Mouse (Mus musculus): ENCODE results near the gene Gsk3a.

Gsk3a gene

DNA sequence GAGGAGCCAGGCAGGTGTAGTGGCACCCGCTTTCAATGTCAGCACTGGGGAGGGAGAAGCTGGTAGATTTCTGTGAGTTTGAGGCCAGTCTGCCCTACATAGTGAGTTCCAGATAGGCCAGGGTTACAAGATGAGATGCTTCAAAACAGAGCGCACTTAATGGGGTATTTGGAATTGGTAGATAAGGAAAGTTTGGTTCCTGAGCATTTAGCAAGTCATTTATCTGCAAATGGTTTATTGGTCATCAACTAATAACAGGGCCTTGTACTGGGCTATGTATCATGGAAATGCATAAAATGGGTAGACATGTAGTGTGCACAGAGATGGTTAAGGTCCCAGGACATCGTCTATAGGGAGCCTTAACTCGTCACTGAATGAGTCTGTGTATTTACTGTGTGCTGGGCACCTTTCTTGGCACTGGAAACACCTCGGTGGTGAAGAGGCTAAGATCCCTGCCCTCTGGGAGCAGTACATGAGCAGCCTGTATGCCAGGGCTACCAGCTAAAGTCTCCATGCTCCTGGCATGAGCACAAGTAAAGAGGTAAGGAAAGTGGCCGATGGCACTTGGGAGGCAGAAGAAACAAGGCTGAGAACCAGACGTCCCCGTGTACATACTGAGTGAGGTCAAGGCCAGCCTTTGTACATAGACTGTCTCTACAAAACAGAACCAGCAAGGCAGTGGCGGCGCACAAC, 15.2 kb downstream of the Gsk3a start:
- no peak for DNase-seq (ENCODE audit: low read depth, low spot score)

DNA sequence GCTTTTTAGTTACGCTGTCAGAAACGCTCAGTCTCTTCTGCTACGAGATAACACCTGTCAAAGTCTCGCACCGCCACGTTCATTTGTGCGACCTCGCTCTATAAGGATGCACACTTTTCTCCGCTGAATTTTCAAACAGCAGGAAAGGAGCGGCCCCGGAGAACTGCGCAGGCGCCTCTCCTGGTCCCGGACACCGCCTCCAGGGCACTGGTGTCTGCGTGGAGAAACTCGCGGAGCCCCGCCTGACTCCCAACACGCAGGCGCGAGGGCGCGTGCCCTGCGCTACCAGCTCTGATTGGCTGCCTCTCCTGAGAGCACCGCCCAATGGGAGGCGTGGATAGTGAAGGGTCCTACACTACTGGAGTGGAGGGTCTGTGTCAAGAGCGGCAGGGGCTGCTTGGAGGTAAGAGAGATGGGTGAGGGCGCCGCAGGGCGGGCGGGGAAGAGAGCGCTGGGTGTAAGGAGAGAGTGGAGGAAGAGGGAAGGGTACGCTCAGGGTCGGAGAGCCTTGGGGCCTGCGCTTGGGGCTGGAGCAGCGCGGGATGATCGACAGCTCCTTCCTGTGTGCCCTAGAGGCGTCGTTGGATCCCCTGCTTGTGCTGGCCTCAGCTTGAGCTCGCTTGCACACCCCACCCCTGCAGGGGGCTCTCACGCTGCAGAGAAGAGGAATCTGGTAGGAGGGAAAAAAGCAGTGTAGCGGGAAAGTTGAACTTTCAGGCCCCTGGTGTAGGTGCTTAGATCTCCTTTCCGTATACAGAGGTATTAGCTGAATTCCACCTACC, 16.4 kb downstream of the Gsk3a start, which contains the start of gene Zfp526:
Gene Zfp526 (plus strand): TSS at position 324 of the 782 bp plus-strand sequence.
- peak; percentile 93 for DNase-seq (ENCODE audit: low read depth, low spot score)

GRCm38 (mm10) chr7:25220457-25221101, 17.1 kb downstream of the Gsk3a start, which contains the start of gene Dedd2:
TSS of gene Dedd2 (minus strand) at chr7:25220615.
- DNase-seq (ENCODE audit: low read depth, low spot score): no peak

- peak; percentile 97 for DNase-seq (ENCODE audit: low read depth, low spot score)
Observed at GRCm38 (mm10) chr7:25219756-25220456, 17.7 kb downstream of the Gsk3a start.

- DNase-seq (ENCODE audit: low read depth, low spot score): no peak
Observed at GRCm38 (mm10) chr7:25219416-25219750, 18.3 kb downstream of the Gsk3a start.

DNA sequence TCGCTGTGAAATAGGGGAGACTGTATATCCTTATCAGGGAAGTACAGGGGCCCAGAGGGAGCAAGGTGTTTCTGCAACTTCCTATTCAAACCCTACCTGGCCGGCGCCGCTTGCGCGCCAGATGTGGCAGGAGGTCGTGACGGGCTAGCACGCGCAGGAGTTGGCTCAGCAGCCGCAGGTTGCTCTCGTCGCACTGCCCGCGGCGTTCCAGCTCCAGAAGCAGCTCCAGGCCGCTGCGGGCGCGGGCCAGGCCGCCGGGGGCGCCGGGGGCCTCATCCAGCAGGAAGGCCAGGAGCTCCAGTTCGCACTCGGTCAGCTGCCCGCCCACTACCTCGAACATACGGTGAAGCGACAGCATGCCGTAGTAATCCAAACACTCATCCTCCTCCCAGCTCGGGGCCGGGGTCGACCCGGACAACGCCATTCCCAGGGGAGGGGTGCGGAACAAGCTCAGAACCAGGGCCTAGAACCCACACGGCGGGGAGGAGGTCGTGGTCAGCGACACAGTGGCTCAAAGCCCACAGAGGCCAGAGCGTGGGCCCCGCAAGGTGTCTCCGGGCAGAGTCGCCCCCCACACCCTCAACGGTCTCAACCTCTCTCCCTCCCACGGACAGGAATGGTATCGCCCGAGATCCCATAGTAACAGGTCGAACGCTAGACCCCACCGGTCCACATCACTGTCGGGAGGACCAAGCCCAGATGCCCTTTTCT, 18.8 kb downstream of the Gsk3a start:
- no peak for DNase-seq (ENCODE audit: low read depth, low spot score)

DNA sequence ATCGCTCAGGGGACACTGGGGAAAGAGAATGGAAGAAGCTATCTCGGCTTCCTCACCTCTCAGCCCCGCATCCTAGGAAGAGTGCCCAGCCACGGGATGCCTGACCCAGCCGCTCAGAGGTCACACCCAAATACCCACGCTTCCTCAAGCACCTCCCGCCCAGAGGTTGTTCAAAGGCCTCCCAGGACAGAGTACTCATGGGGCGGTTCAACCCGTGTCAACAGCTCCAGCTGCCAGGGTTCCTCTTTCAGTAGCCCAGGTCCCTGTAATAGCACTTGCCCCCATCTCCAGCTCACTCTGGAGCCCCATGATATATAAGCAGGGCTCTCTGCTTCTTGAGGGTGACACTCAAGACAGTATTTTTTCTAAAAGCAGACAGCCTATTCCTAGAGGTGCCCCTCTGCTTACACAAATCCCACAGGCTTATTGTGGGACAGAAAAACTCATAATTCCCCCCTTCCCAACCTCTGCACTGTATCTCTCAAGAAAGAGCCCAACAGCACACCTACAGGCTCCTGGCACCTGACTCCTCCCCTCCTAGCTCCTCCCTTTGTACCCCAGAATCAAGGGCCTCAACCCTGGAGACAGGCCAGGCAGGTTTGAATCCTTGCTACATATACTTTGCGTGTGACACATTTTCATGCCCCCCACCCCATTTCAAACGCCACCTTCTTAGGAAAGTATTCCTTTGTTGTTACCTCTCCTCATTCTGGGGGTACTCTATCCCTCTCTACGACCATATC, 19.8 kb downstream of the Gsk3a start:
- no peak for DNase-seq (ENCODE audit: low read depth, low spot score)

- no peak for DNase-seq (ENCODE audit: low read depth, low spot score)
Observed at GRCm38 (mm10) chr7:25214172-25214571, 23.5 kb downstream of the Gsk3a start.

- DNase-seq (ENCODE audit: low read depth, low spot score): no peak
Observed at GRCm38 (mm10) chr7:25213099-25213498, 24.6 kb downstream of the Gsk3a start.

DNA sequence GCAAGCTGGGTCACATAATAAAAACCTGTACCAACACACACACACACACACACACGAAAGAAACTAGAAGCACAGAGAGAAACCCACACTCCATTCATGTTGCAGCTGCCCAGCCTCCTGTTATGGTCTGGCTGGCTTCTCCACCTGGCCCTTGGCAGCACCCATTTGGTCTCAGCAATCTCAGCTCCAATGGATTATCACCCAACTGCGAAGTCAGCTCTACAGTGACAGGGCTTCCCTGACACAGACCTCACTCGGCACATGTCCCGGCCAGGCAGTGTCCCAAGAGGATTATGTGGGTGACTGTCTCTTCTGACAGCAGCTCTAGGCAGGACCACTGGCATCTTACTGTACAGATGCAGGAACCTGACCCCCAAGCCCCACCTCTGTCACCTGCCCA, 27.2 kb downstream of the Gsk3a start:
- DNase-seq (ENCODE audit: low read depth, low spot score): no peak

- DNase-seq (ENCODE audit: low read depth, low spot score): peak; percentile 84
Observed at GRCm38 (mm10) chr7:25209161-25209622, 28.5 kb downstream of the Gsk3a start.

- no peak for DNase-seq (ENCODE audit: low read depth, low spot score)
Observed at GRCm38 (mm10) chr7:25206094-25206830, 31.4 kb downstream of the Gsk3a start.

- DNase-seq (ENCODE audit: low read depth, low spot score): no peak
Observed at GRCm38 (mm10) chr7:25205355-25206093, 32.1 kb downstream of the Gsk3a start.

GRCm38 (mm10) chr7:25203624-25204023, 34.0 kb downstream of the Gsk3a start:
- no peak for DNase-seq (ENCODE audit: low read depth, low spot score)

DNA sequence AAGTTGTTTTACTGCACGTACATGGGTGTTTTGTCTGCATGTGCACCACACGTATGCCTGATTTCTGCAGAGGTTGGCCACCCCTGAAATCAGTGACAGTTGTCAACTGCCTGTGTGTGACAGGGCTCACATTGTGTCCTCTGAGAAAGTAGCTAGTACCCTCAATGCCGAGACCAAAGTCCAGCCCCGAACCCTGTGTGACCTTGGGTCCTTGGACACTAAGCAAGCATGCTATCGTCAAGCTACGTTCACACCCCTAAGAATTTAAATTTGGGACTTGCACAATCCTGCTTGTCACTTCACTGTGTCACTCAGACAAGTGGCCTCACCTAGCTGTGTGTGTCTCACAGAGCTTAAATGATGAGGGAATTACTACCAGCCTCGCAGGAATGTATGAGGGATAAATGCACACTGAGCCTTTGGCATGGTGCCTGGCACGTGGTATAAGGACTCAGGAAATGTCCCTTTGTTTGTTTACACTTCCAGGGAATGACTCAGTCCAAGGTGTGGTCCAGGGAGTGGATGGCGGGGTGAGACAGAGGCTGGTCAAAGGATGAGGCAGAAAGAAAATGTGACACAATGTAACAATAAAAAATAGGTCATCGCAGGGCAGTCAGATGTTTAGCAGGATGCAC, 40.1 kb downstream of the Gsk3a start:
- no peak for DNase-seq (ENCODE audit: low read depth, low spot score)

- DNase-seq (ENCODE audit: low read depth, low spot score): no peak
Observed at GRCm38 (mm10) chr7:25196107-25196506, 41.5 kb downstream of the Gsk3a start.

- DNase-seq (ENCODE audit: low read depth, low spot score): peak; percentile 71
Observed at GRCm38 (mm10) chr7:25195148-25195547, 42.5 kb downstream of the Gsk3a start.

- no peak for DNase-seq (ENCODE audit: low read depth, low spot score)
Observed at GRCm38 (mm10) chr7:25192110-25192509, 45.5 kb downstream of the Gsk3a start.

GRCm38 (mm10) chr7:25190806-25191205, 46.8 kb downstream of the Gsk3a start:
- DNase-seq (ENCODE audit: low read depth, low spot score): no peak

Data from c-Kit-negative CD71-positive TER-119-positive erythroid progenitor cells, embryonic 14.5 days (primary cell).